Mouse (Mus musculus) hindbrain, embryonic 13.5 days (tissue): ENCODE results near the gene 1700017N19Rik. TPM values are rescaled to one million over a fixed set of nuclear protein-coding genes. Genes with fewer than 3 reads are reported as not detected.
"Not testable (repeated sequence)": the region's sequence is repeated elsewhere in the genome, so short reads cannot be mapped to it uniquely, and the experiment has no call there.

Experiments used
- ATAC-seq: fragments of 200-750 bp; cut with Nextera tagmentation; 2 replicates; pipeline ENCODE4 v1.8.0; 2017; ENCODE audit warnings: moderate TSS enrichment; ENCODE audit not compliant: low FRiP score
- H3K27ac ChIP-seq: fragments of 300-500 bp; sonication (generic); 2 replicates; pipeline ENCODE4 v1.5.1; 2015; ENCODE audit warnings: inconsistent platforms, mild to moderate bottlenecking, moderate library complexity
- H3K27me3 ChIP-seq: fragments of 300-500 bp; sonication (generic); 2 replicates; pipeline ENCODE4 v1.6.1; 2015; ENCODE audit warnings: mild to moderate bottlenecking, inconsistent platforms
- H3K36me3 ChIP-seq: fragments of 300-500 bp; sonication (generic); 2 replicates; pipeline ENCODE4 v1.6.1; 2015; ENCODE audit warnings: mild to moderate bottlenecking, inconsistent platforms
- H3K4me1 ChIP-seq: fragments of 300-500 bp; sonication (generic); replicated peaks from 2 replicates; pipeline ENCODE4 v1.6.1; 2015; ENCODE audit warnings: inconsistent platforms
- H3K4me2 ChIP-seq: fragments of 300-500 bp; sonication (generic); 2 replicates; pipeline ENCODE4 v1.6.1; 2015; ENCODE audit warnings: inconsistent platforms, mild to moderate bottlenecking, moderate library complexity
- H3K4me3 ChIP-seq: fragments of 300-500 bp; sonication (generic); 2 replicates; pipeline ENCODE4 v1.5.1; 2015; ENCODE audit warnings: mild to moderate bottlenecking, inconsistent platforms
- H3K9ac ChIP-seq: fragments of 300-500 bp; sonication (generic); 2 replicates; pipeline ENCODE4 v1.6.1; 2015; ENCODE audit warnings: mild to moderate bottlenecking, inconsistent platforms
- H3K9me3 ChIP-seq: fragments of 300-500 bp; sonication (generic); 2 replicates; pipeline ENCODE4 v1.6.1; 2016; ENCODE audit warnings: inconsistent platforms
- WGBS: fragments of 180-500 bp; shearing (Covaris S2); methylation state at CpG from one replicate; pipeline ENCODE4 v1.1.7; 2015; 5-methylcytosine and 5-hydroxymethylcytosine counted together
- polyA plus RNA-seq: library from polyadenylated mRNA; unstranded; fragments of >200 nt; fragmentation: Nextera tagmentation; extraction: Ambion mirVana; gene quantifications from 2 replicates; pipeline ENCODE4 v1.2.1, GENCODE M21; 2015

The 1700017N19Rik gene
- polyA plus RNA-seq = 0.14 TPM in 1 of 2 replicates, not detected in the other

DNA sequence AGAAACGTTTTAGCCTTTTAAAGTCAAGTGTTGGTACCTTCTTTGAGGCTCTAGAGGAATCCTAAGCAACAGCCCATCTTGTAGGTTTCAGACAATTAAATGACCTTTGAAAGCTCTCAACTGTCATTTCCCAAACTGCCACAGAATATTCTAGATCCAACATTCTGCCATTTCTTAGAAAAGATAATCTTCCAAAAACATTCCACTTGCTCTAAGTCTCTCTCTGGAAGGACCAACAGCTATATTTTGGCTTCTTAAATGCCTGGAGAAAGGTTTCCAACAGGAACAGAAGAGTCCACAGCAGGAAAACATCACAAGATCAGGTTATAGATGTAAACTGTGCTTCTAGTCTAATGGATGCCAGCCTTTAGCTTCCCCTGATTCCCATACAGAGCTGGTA, at the start of gene 1700017N19Rik, which contains the start of gene 4930430F08Rik:
TSS of gene 1700017N19Rik (plus strand) at position 162 of the 400 bp plus-strand sequence.
TSS of gene 4930430F08Rik (minus strand) at position 101 of the 400 bp plus-strand sequence.
- WGBS = 71% methylated on average over 1 of the region's 1 CpGs
- H3K4me1 ChIP-seq = peaks cover 14% of the 10 kb centered on the region
- peak within 1 kb of the TSS; percentile 71 for H3K4me2 ChIP-seq
- H3K27ac ChIP-seq = no peak within 1 kb of the TSS
- H3K9ac ChIP-seq = no peak within 1 kb of the TSS
- ATAC-seq = no peak
- peak within 1 kb of the TSS; percentile 77 for H3K4me3 ChIP-seq
- H3K9me3 ChIP-seq = no peaks in the 10 kb centered on the region
- no peaks in the 10 kb centered on the region for H3K36me3 ChIP-seq
- no peaks in the 10 kb centered on the region for H3K27me3 ChIP-seq

DNA sequence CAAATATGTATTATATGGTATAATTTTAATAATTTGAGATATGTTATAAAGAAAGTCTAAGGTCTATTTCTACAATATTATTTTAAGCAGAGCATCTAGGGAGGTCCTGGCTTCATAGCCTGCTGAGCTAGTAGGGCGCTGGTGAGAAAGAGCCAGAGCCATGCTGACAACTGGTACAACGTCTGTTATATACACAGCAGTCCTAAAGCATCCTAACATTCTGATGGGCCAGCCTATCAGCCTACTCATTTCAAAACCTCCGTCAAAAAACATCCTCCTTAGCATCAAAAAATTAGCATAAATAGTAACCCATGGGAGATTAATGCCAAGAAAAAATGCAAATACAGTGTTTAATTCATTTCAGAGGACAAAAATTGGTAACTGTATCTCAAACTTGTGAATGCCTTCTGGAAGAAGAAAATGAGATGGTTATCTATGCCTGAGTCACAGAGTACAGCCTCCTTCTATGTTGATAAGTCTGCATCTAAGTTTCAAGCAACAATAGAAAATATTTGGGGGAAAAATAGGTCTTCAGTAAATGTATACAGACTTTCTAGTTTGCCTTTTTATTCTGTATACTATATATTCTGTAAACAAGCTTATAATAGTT, 33.6 kb upstream of the 1700017N19Rik start:
- Histone ChIP-seq H3K9ac (no peak overlapping the region), H3K4me2 (no peak overlapping the region), H3K4me1 (no peaks in the 10 kb centered on the region), H3K36me3 (peaks cover 19% of the 10 kb centered on the region), H3K9me3 (no peaks in the 10 kb centered on the region), H3K4me3 (no peak overlapping the region), H3K27ac (no peak overlapping the region), H3K27me3 (no peaks in the 10 kb centered on the region)
- 70% methylated on average over 3 of the region's 3 CpGs for WGBS
- no peak for ATAC-seq

DNA sequence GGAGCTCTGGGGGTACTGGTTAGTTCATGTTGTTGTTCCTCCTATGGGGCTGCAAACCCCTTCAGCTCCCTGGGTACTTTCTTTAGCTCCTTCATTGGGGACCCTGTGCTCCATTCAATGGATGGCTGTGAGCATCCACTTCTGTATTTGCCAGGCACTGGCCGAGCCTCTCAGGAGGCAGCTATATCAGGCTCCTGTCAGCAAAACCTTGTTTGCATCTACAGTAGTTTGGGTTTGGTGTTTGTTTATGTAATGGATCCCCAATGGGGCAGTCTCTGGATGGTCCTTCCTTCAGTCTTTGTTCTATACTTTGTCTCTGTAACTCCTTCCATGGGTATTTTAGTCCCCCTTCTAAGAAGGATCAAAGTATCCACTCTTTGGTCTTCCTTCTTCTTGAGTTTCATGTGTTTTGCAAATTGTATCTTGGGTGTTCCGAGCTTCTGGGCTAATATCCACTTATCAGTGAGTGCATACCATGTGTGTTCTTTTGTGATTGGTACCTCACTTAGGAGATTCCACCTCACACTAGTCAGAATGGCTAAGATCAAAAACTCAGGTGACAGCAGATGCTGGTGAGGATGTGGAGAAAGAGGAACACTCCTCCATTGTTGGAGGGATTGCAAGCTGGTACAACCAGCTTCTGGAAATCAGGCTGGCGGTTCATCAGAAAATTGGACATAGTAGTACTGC, 29.9 kb upstream of the 1700017N19Rik start:
- not testable (repeated sequence) for ATAC-seq, H3K9me3 ChIP-seq, H3K4me3 ChIP-seq, H3K27me3 ChIP-seq, H3K4me2 ChIP-seq, H3K27ac ChIP-seq, H3K4me1 ChIP-seq, H3K9ac ChIP-seq
- peaks cover 34% of the 10 kb centered on the region for H3K36me3 ChIP-seq
- WGBS = 94% methylated on average over 3 of the region's 3 CpGs

DNA sequence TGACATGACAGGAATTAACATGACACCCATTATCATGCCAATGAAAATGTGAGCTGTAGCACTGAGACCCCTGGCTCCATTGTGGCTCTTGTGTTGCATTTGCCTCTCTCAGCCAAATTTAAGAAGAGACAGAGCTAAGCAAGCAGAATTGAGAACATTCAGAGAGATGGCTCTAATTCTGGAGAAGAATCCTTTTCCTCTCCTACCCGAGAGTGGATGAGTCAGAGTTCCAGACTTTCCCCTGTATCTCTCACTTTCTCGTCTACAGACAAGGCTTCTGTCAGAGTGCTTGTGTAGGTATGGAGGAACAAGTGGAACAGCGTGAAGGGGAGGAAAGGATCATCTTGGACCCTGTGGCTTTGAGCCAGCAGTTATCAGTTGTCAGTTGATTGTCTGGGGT, 26.2 kb upstream of the 1700017N19Rik start:
- Histone ChIP-seq H3K27me3 (no peaks in the 10 kb centered on the region), H3K4me2 (no peak overlapping the region), H3K4me3 (no peak overlapping the region), H3K9ac (no peak overlapping the region), H3K9me3 (no peaks in the 10 kb centered on the region), H3K36me3 (peaks cover 51% of the 10 kb centered on the region), H3K4me1 (no peaks in the 10 kb centered on the region), H3K27ac (no peak overlapping the region)
- WGBS = 87% methylated on average over 3 of the region's 3 CpGs
- ATAC-seq = no peak

DNA sequence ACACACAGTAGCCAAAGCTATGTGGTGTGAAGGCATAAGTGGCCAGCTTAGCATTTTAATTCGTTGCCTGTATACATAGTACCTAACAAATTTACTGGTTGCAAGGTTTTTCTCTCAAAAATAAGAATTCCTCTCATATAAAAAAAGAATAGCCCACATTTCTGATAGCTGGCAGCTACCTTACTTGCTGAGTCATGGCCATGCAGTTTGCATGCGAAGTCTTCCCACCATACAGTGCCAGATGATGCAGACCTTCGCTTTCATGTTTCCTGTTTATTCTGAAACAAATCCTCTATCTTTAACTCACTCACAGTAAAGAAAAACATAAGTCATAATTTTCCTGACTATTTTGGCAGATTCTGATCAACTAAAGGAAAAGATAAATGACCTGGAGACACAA, 18.6 kb upstream of the 1700017N19Rik start:
- no peak for ATAC-seq
- H3K9ac ChIP-seq = no peak overlapping the region
- WGBS = 94% methylated on average over 3 of the region's 3 CpGs
- no peaks in the 10 kb centered on the region for H3K27me3 ChIP-seq
- H3K36me3 ChIP-seq = peaks cover 57% of the 10 kb centered on the region
- H3K9me3 ChIP-seq = no peaks in the 10 kb centered on the region
- no peak overlapping the region for H3K4me3 ChIP-seq
- no peak overlapping the region for H3K4me2 ChIP-seq
- H3K27ac ChIP-seq = no peak overlapping the region
- no peaks in the 10 kb centered on the region for H3K4me1 ChIP-seq

DNA sequence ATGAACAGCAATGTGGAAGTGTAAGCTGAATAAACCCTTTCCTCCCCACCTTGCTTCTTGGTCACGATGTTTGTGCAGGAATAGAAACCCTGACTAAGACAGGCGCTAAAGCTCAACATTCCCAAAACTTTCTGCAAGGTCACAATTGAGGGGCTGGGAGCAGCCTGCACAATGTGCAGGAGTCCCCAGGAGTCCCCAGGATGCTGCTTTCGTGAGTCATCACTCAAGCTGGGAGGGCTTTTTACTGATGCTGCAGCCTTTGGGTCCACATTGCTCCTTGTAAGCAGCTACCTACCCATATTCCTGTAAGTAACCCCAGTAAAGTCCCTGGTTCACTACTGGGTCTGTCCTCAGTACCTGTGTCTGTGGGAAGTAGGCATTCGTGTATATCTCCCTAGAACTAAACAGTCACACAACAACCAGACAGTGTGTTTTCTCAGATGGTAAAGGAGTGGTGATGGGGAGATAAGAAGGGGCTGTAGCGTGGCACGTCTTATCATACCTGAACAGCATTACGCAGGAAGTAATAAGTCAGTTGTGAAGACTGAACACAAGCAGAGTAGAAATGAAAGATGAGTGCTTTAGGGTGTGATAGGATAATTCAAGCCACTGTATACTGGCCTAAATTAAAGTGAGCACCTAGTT, 15.7 kb upstream of the 1700017N19Rik start:
- H3K4me1 ChIP-seq = no peaks in the 10 kb centered on the region
- no peaks in the 10 kb centered on the region for H3K9me3 ChIP-seq
- peaks cover 54% of the 10 kb centered on the region for H3K36me3 ChIP-seq
- no peak overlapping the region for H3K4me3 ChIP-seq
- 90% methylated on average over 7 of the region's 7 CpGs for WGBS
- no peak overlapping the region for H3K4me2 ChIP-seq
- no peaks in the 10 kb centered on the region for H3K27me3 ChIP-seq
- no peak for ATAC-seq
- H3K27ac ChIP-seq = no peak overlapping the region
- H3K9ac ChIP-seq = no peak overlapping the region

DNA sequence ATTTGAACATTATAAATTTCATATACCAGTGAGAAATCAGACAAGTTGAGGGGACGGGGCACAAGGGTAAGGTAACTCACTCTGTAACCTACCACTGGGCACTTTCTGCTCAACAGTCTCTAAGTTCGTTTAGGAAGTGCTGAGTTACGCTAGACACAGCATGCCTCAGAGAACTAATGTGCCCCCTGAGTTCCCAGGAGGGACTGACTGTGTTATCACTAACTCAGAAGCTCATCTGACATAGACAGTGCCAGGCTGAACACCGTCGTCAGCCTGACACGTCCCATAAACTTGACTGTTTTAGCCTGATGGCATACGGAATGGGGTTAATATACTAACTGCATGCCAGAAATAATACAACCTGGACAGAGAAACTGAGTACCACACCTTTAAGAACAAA, 15.0 kb upstream of the 1700017N19Rik start:
- Histone ChIP-seq H3K9ac (no peak overlapping the region), H3K36me3 (peaks cover 51% of the 10 kb centered on the region), H3K4me2 (no peak overlapping the region), H3K9me3 (no peaks in the 10 kb centered on the region), H3K27ac (no peak overlapping the region), H3K4me1 (no peaks in the 10 kb centered on the region), H3K27me3 (no peaks in the 10 kb centered on the region), H3K4me3 (no peak overlapping the region)
- no peak for ATAC-seq
- WGBS = 97% methylated on average over 7 of the region's 7 CpGs

DNA sequence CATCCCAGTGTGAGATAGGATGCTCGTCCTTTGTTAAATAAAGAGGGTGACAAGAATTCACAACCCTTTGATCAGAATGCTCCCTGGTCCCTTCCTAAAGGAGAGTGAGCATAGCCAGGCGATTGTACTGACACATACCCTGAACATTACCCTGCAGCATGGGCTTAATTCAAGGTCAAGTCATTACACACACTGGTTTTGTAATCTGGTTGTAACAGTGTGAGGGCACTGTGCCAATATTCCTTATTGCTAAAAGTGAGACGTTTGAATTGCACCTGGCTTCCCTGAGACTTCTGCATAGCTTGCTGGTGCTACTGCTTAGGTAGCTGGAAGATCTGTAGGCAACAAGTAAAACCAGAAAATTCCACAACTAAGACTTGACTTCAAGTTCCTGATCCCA, 6.1 kb upstream of the 1700017N19Rik start:
- H3K9me3 ChIP-seq = no peaks in the 10 kb centered on the region
- H3K9ac ChIP-seq = no peak overlapping the region
- H3K4me2 ChIP-seq = no peak overlapping the region
- H3K4me1 ChIP-seq = peaks cover 14% of the 10 kb centered on the region
- H3K27ac ChIP-seq = no peak overlapping the region
- no peak for ATAC-seq
- peaks cover 6% of the 10 kb centered on the region for H3K36me3 ChIP-seq
- 93% methylated on average over 3 of the region's 3 CpGs for WGBS
- H3K27me3 ChIP-seq = no peaks in the 10 kb centered on the region
- H3K4me3 ChIP-seq = no peak overlapping the region

DNA sequence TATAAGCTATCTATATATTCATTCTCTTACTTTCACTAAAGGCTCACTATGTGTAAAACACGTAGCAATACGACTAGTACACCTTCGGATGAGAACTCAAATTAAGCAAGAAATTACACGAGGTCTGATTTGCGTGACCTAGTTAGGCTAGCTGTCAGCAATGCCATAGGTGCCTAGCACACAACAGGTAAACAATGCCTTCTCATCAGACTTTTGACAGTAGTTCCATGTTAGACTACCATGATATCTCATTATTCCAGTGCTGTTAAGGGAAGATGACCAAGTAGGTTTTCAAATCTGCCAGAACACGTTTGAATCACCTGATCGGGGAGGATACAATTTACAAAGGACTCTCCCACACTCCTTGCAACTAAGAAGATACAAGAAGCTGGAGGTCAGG, 1.8 kb upstream of the 1700017N19Rik start:
- Histone ChIP-seq H3K4me3 (peak overlapping the region; percentile 77), H3K27ac (peak overlapping the region; percentile 87), H3K9ac (peak overlapping the region; percentile 87), H3K27me3 (no peaks in the 10 kb centered on the region), H3K9me3 (no peaks in the 10 kb centered on the region), H3K36me3 (peaks cover 6% of the 10 kb centered on the region), H3K4me1 (peaks cover 14% of the 10 kb centered on the region), H3K4me2 (peak overlapping the region; percentile 71)
- ATAC-seq = no peak; the same call in 1 of the 2 replicates
- WGBS = 52% methylated on average over 7 of the region's 7 CpGs

DNA sequence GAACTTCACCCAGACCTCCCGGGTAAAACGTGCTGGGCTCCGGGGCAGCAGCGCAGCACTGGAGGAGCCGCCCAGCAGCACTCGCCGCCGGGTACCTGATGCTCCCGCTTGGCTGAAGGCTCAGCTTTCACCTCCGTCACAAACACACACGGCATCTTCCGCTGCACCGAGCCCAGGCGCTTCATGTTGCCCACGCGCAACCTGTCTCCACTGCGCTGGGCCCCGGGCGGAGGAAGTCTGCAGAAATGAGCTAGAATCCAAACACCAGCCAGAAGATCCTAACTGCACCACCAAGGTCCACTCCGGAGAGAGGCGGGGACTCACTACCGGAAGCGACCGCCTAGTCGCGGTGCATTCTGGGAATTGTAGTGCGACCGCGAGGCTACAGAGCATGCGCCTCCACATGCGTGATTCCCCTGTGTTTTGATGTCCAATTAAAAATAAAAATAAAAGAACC, 1.3 kb upstream of the 1700017N19Rik start:
- peak; percentile 100 for ATAC-seq
- peak overlapping the region; percentile 87 for H3K9ac ChIP-seq
- peak overlapping the region; percentile 77 for H3K4me3 ChIP-seq
- H3K4me1 ChIP-seq = peaks cover 14% of the 10 kb centered on the region
- H3K9me3 ChIP-seq = no peaks in the 10 kb centered on the region
- WGBS = under 1% methylated on average over 31 of the region's 31 CpGs
- peak overlapping the region; percentile 71 for H3K4me2 ChIP-seq
- no peaks in the 10 kb centered on the region for H3K27me3 ChIP-seq
- peak overlapping the region; percentile 87 for H3K27ac ChIP-seq
- H3K36me3 ChIP-seq = peaks cover 5% of the 10 kb centered on the region

DNA sequence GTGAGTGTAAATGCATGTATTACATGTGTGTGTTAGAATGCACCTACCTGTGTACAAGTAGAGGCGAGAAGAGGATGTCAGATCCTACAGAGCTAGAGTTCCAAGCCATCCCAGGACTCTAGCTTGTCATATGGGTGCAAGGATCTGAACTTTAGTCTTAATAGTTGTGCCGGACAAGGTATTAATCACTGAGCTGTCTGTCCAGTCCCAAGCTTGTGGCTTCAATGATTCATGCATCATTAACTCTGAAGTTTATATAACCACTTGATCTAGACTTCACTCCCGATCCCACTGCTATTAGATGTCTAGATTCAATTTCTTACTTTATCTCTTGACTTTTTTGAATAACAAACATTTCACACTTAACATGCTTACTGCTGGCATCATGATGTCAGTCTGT, 8.1 kb downstream of the 1700017N19Rik start:
- 84% methylated on average over 3 of the region's 3 CpGs for WGBS
- H3K4me3 ChIP-seq = no peak overlapping the region
- no peaks in the 10 kb centered on the region for H3K9me3 ChIP-seq
- H3K27me3 ChIP-seq = no peaks in the 10 kb centered on the region
- no peak for ATAC-seq
- no peaks in the 10 kb centered on the region for H3K36me3 ChIP-seq
- H3K9ac ChIP-seq = no peak overlapping the region
- H3K27ac ChIP-seq = no peak overlapping the region
- H3K4me2 ChIP-seq = no peak overlapping the region
- H3K4me1 ChIP-seq = no peaks in the 10 kb centered on the region

DNA sequence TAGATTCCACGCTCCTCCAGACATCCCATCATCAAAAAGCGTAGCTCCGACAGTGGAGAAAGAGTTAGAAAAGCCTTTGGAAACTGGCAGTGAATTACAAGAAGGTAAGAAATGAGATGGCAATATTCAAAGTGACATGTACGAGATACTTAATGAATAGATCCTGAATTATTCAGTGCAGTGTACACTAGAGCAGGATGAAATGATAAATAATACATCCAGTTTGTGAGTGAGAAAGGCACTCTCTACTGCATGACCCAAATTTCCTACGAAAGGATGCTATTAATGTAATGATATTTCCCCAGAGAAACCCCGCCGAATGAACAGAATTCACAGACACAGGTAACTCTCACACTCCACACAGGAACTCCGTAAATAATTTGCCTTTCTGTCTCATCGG, 13.2 kb downstream of the 1700017N19Rik start:
- Histone ChIP-seq H3K36me3 (no peaks in the 10 kb centered on the region), H3K4me3 (no peak overlapping the region), H3K4me1 (no peaks in the 10 kb centered on the region), H3K9me3 (no peaks in the 10 kb centered on the region), H3K27me3 (no peaks in the 10 kb centered on the region), H3K4me2 (no peak overlapping the region), H3K27ac (no peak overlapping the region), H3K9ac (no peak overlapping the region)
- 80% methylated on average over 9 of the region's 9 CpGs for WGBS
- ATAC-seq = no peak
